Mouse (Mus musculus) liver, adult 2 months (tissue): ENCODE measurements at regions not wholly inside any gene's neighbourhood (a gene's known extent, or its start where the extent isn't known, plus 50 kb on each side); places are given as distances from the start of the nearest gene placed in this dataset.

Experiments
- DNase-seq: peaks from one replicate; pipeline ENCODE4 v3.0.0-alpha.2; 2011; ENCODE audit warnings: low read depth, low spot score; ENCODE audit errors: extremely low read depth
- H3K27ac ChIP-seq: fragments of 200-500 bp; replicated peaks from 2 replicates; pipeline ENCODE4 v1.5.1; 2012; ENCODE audit warnings: low read depth, mild to moderate bottlenecking, control low read depth, inconsistent platforms, low read length; ENCODE audit not compliant: insufficient read depth
- H3K27me3 ChIP-seq: fragments of 200-500 bp; 2 replicates; pipeline ENCODE4 v1.6.1; 2012; ENCODE audit warnings: mild to moderate bottlenecking, moderate library complexity, low read length, inconsistent platforms; ENCODE audit not compliant: control insufficient read depth, insufficient read depth
- H3K36me3 ChIP-seq: fragments of 200-500 bp; 2 replicates; pipeline ENCODE4 v1.6.1; 2012; ENCODE audit warnings: low read length, inconsistent platforms; ENCODE audit not compliant: control insufficient read depth, insufficient read depth
- H3K4me1 ChIP-seq: fragments of 200-500 bp; 2 replicates; pipeline ENCODE4 v1.6.1; 2011; ENCODE audit warnings: low read length; ENCODE audit not compliant: control insufficient read depth, insufficient read depth
- H3K4me3 ChIP-seq: fragments of 200-500 bp; 2 replicates; pipeline ENCODE4 v1.5.1; 2011; ENCODE audit warnings: low read depth, mild to moderate bottlenecking, control low read depth, low read length, moderate library complexity; ENCODE audit not compliant: insufficient read depth
- H3K79me2 ChIP-seq: fragments of 200-500 bp; 2 replicates; pipeline ENCODE4 v1.6.1; 2012; ENCODE audit warnings: inconsistent platforms, mild to moderate bottlenecking, low read length, moderate library complexity; ENCODE audit not compliant: control insufficient read depth, insufficient read depth
- H3K9ac ChIP-seq: fragments of 200-500 bp; 2 replicates; pipeline ENCODE4 v1.6.1; 2012; ENCODE audit warnings: low read depth, mild to moderate bottlenecking, control low read depth, inconsistent platforms, low read length
- CTCF ChIP-seq: fragments of 200-500 bp; IDR thresholded peaks from 2 replicates; pipeline ENCODE4 v1.5.1; 2011; ENCODE audit warnings: low read depth, low read length, control low read depth
- POLR2A ChIP-seq: fragments of 200-500 bp; IDR thresholded peaks from 2 replicates; pipeline ENCODE4 v1.6.1; 2011; ENCODE audit warnings: low read length, control low read depth; ENCODE audit not compliant: insufficient read depth; ENCODE audit errors: extremely low read depth
- WGBS: fragments of 180-500 bp; shearing (Covaris S2); methylation state at CpG from one replicate; pipeline ENCODE4 v1.1.7; 2018; 5-methylcytosine and 5-hydroxymethylcytosine counted together

GRCm38 (mm10) chr15:67545745-67546144 is 1045.0 kb upstream of the Lrrc6 start:
- Histone ChIP-seq H3K4me1 (no peaks in the 10 kb centered on the region), H3K27me3 (0 out of 2 replicates have a peak, but pooled peaks cover 2% of the 10 kb centered on the region), H3K36me3 (no peaks in the 10 kb centered on the region), H3K9ac (no peak overlapping the region), H3K4me3 (no peak overlapping the region), H3K79me2 (no peaks in the 10 kb centered on the region), H3K27ac (no peak overlapping the region)
- TF ChIP-seq CTCF (no peak), POLR2A (no peak)
- 64% methylated on average over 6 of the region's 6 CpGs for WGBS
- no peak for DNase-seq

- no peak overlapping the region for H3K4me3 ChIP-seq
- no peaks in the 10 kb centered on the region for H3K27me3 ChIP-seq
- no peak for TF ChIP-seq CTCF
- no peak for TF ChIP-seq POLR2A
- no peak overlapping the region for H3K9ac ChIP-seq
- no peaks in the 10 kb centered on the region for H3K4me1 ChIP-seq
- no peak overlapping the region for H3K27ac ChIP-seq
- no peaks in the 10 kb centered on the region for H3K36me3 ChIP-seq
- DNase-seq: no peak
- no peaks in the 10 kb centered on the region for H3K79me2 ChIP-seq
These were observed 1013.0 kb upstream of the Lrrc6 start for GRCm38 (mm10) chr15:67513722-67514121.

GRCm38 (mm10) chr15:67495001-67495658 is 994.4 kb upstream of the Lrrc6 start:
- no peak overlapping the region for H3K27ac ChIP-seq
- no peak overlapping the region for H3K9ac ChIP-seq
- H3K27me3 ChIP-seq: no peaks in the 10 kb centered on the region
- H3K36me3 ChIP-seq: no peaks in the 10 kb centered on the region
- no peak for DNase-seq
- no peak overlapping the region for H3K4me3 ChIP-seq
- no peaks in the 10 kb centered on the region for H3K79me2 ChIP-seq
- WGBS: 87% methylated on average over 7 of the region's 7 CpGs
- no peak for TF ChIP-seq POLR2A
- no peak for TF ChIP-seq CTCF
- H3K4me1 ChIP-seq: no peaks in the 10 kb centered on the region

- Histone ChIP-seq H3K9ac (no peak overlapping the region), H3K27ac (no peak overlapping the region), H3K4me3 (no peak overlapping the region), H3K79me2 (no peaks in the 10 kb centered on the region), H3K36me3 (no peaks in the 10 kb centered on the region), H3K4me1 (no peaks in the 10 kb centered on the region), H3K27me3 (no peaks in the 10 kb centered on the region)
- peak; percentile 37 for DNase-seq
- 77% methylated on average over 2 of the region's 2 CpGs for WGBS
- no peak for TF ChIP-seq CTCF
- no peak for TF ChIP-seq POLR2A
These were observed 981.0 kb upstream of the Lrrc6 start for GRCm38 (mm10) chr15:67481733-67482132.

- WGBS: 89% methylated on average over 5 of the region's 5 CpGs
These were observed 973.6 kb upstream of the Lrrc6 start for GRCm38 (mm10) chr15:67474325-67474724.

GRCm38 (mm10) chr15:67472979-67473378 is 972.3 kb upstream of the Lrrc6 start:
- H3K4me3 ChIP-seq: no peak overlapping the region
- TF ChIP-seq CTCF (no peak), POLR2A (no peak)
- no peak for DNase-seq
- no peaks in the 10 kb centered on the region for H3K79me2 ChIP-seq
- H3K4me1 ChIP-seq: peaks cover 5% of the 10 kb centered on the region; the same call in 1 of the 2 replicates
- no peaks in the 10 kb centered on the region for H3K27me3 ChIP-seq
- H3K27ac ChIP-seq: no peak overlapping the region
- no peaks in the 10 kb centered on the region for H3K36me3 ChIP-seq
- H3K9ac ChIP-seq: no peak overlapping the region

More at GRCm38 (mm10) chr15:67474325-67474724, 973.6 kb upstream of the Lrrc6 start:
- DNase-seq: no peak
- H3K27ac ChIP-seq: no peak overlapping the region
- no peak overlapping the region for H3K4me3 ChIP-seq
- H3K4me1 ChIP-seq: peaks cover 5% of the 10 kb centered on the region; the same call in 1 of the 2 replicates
- H3K79me2 ChIP-seq: no peaks in the 10 kb centered on the region
- no peak overlapping the region for H3K9ac ChIP-seq
- no peaks in the 10 kb centered on the region for H3K27me3 ChIP-seq
- TF ChIP-seq CTCF (no peak), POLR2A (no peak)
- H3K36me3 ChIP-seq: no peaks in the 10 kb centered on the region
